Mouse (Mus musculus): Measurements from ENCODE around the gene Cdc6.

DNA sequence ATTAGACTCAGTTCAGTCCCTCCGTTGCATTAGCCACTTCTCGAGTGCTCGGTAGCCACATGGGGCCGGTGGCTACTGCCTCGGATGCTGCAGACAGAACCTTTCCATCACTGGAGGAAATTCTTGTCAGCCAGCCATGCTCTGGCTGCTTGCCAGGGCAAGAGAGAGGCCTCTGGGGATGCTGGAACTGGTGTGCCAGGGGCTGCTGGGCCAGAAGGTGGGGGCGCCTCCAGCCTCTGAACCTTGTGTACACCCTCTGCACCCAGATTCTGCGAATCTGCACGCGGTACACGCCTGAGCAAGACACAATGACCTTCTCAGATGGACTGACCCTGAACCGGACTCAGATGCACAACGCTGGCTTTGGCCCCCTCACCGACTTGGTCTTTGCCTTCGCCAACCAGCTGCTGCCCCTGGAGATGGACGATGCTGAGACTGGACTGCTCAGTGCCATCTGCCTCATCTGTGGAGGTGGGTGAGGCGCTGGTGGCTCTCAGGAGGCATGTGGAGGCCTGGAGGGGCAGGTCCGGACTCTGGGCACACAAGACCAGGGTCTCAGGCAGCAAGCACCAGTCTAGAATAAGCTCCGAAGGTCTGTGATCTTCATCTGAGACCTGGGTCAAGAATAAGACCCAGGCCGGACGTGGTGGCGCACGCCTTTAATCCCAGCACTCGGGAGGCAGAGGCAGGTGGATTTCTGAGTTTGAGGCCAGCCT, 63.9 kb downstream of the Cdc6 start:
- TF ChIP-seq POLR2A (IDR thresholded peaks at IDR 0.05; ENCODE audit: low read depth, low read length) (no peak), CTCF (conservative IDR thresholded peaks at IDR 0.05; ENCODE audit: insufficient read depth, insufficient read length, low read depth, low read length) (no peak)
